Mouse (Mus musculus) heart, adult 2 months (tissue): Measurements from ENCODE around the gene Cog5.

ENCODE experiments used
- CTCF ChIP-seq: fragments of 200-600 bp; IDR thresholded peaks from 2 replicates; pipeline ENCODE4 v1.8.1; 2022; ENCODE audit warnings: antibody characterized with exemption, mild to moderate bottlenecking, moderate library complexity
- EP300 ChIP-seq: fragments of 200-500 bp; IDR thresholded peaks from 2 replicates; pipeline ENCODE4 v1.6.1; 2011; ENCODE audit warnings: low read depth, low read length, control low read depth; ENCODE audit not compliant: insufficient read depth
- POLR2A ChIP-seq: fragments of 200-500 bp; IDR thresholded peaks from 2 replicates; pipeline ENCODE4 v1.6.1; 2011; ENCODE audit warnings: mild to moderate bottlenecking, low read depth, low read length, control low read depth; ENCODE audit not compliant: insufficient read depth

GRCm38 (mm10) chr12:31965517-31966212 is 311.0 kb downstream of the Cog5 start:
- no peak for TF ChIP-seq CTCF
- no peak for TF ChIP-seq POLR2A
- TF ChIP-seq EP300 = no peak
